Mouse (Mus musculus) forebrain, embryonic 14.5 days (tissue): ENCODE data around the gene Cacna2d2. TPM values are rescaled to one million over a fixed set of nuclear protein-coding genes. Genes with fewer than 3 reads are reported as not detected.

ENCODE experiments used
- ATAC-seq: fragments of 200-750 bp; cut with Nextera tagmentation; 2 replicates; pipeline ENCODE4 v1.8.0; 2017; ENCODE audit warnings: mild to moderate bottlenecking, moderate library complexity
- DNase-seq: peaks from one replicate; pipeline ENCODE4 v3.0.0-alpha.2; 2015; ENCODE audit warnings: low spot score
- H3K27ac ChIP-seq: fragments of 300-500 bp; sonication (generic); 2 replicates; pipeline ENCODE4 v1.5.1; 2014; ENCODE audit warnings: low read depth, mild to moderate bottlenecking, control low read depth, low read length, moderate library complexity
- H3K27me3 ChIP-seq: fragments of 300-500 bp; sonication (generic); replicated peaks from 2 replicates; pipeline ENCODE4 v1.6.1; 2014; ENCODE audit warnings: low read length, control low read depth, mixed read lengths; ENCODE audit not compliant: control insufficient read depth, insufficient read depth
- H3K36me3 ChIP-seq: fragments of 300-500 bp; sonication (generic); 2 replicates; pipeline ENCODE4 v1.6.1; 2014; ENCODE audit warnings: low read length, control low read depth; ENCODE audit not compliant: control insufficient read depth, insufficient read depth
- H3K4me1 ChIP-seq: fragments of 300-500 bp; sonication (generic); 2 replicates; pipeline ENCODE4 v1.6.1; 2014; ENCODE audit warnings: antibody characterized with exemption, low read length, control low read depth; ENCODE audit not compliant: control insufficient read depth, insufficient read depth
- H3K4me2 ChIP-seq: fragments of 300-500 bp; sonication (generic); 2 replicates; pipeline ENCODE4 v1.6.1; 2014; ENCODE audit warnings: mild to moderate bottlenecking, control low read depth, low read length
- H3K4me3 ChIP-seq: fragments of 300-500 bp; sonication (generic); 2 replicates; pipeline ENCODE4 v1.5.1; 2014; ENCODE audit warnings: low read depth, low read length, control low read depth
- H3K9ac ChIP-seq: fragments of 300-500 bp; sonication (generic); 2 replicates; pipeline ENCODE4 v1.6.1; 2014; ENCODE audit warnings: mild to moderate bottlenecking, low read length, control low read depth, moderate library complexity
- H3K9me3 ChIP-seq: fragments of 300-500 bp; sonication (generic); replicated peaks from 2 replicates; pipeline ENCODE4 v1.6.1; 2016; ENCODE audit warnings: low read length, control low read depth, mixed read lengths; ENCODE audit not compliant: control insufficient read depth
- WGBS: fragments of 180-500 bp; shearing (Covaris S2); extraction: QIAGEN DNeasy Blood & Tissue Kit; methylation state at CpG from one replicate; pipeline ENCODE4 v1.1.7; 2014; 5-methylcytosine and 5-hydroxymethylcytosine counted together
- polyA plus RNA-seq: library from polyadenylated mRNA; unstranded; fragments of >200 nt; fragmentation: Nextera tagmentation; extraction: Ambion mirVana; gene quantifications from 2 replicates; pipeline ENCODE4 v1.2.1, GENCODE M21; 2014

The Cacna2d2 gene
- polyA plus RNA-seq, 1 experiment from 2014 or later: 4.2 TPM

GRCm38 (mm10) chr9:107456667-107457066 lies 57.3 kb downstream of the Cacna2d2 start:
- DNase-seq (peak; percentile 82), ATAC-seq (peak; percentile 89)
- Histone ChIP-seq H3K27me3 (peaks cover 4% of the 10 kb centered on the region; the same call in 1 of the 2 replicates), H3K9me3 (no peaks in the 10 kb centered on the region), H3K4me2 (no peak overlapping the region), H3K4me1 (peaks cover 3% of the 10 kb centered on the region; the same call in 1 of the 2 replicates), H3K9ac (no peak overlapping the region), H3K36me3 (no peaks in the 10 kb centered on the region), H3K27ac (no peak overlapping the region), H3K4me3 (no peak overlapping the region)
- WGBS: 49% methylated on average over 15 of the region's 15 CpGs

GRCm38 (mm10) chr9:107462907-107463306 lies 63.5 kb downstream of the Cacna2d2 start:
- 83% methylated on average over 5 of the region's 5 CpGs for WGBS
- no peaks in the 10 kb centered on the region; the same call in 1 of the 2 replicates for H3K4me1 ChIP-seq
- H3K27ac ChIP-seq: no peak overlapping the region

GRCm38 (mm10) chr9:107463509-107463908 lies 64.1 kb downstream of the Cacna2d2 start:
- H3K27me3 ChIP-seq: peaks cover 11% of the 10 kb centered on the region
- WGBS: 9% methylated on average over 7 of the region's 7 CpGs
- H3K4me2 ChIP-seq: no peak overlapping the region
- H3K9me3 ChIP-seq: no peaks in the 10 kb centered on the region
- H3K4me1 ChIP-seq: no peaks in the 10 kb centered on the region; the same call in 1 of the 2 replicates
- DNase-seq: peak; percentile 88
- no peak overlapping the region for H3K9ac ChIP-seq
- H3K27ac ChIP-seq: peak overlapping the region; percentile 10; the same call in 1 of the 2 replicates
- no peaks in the 10 kb centered on the region for H3K36me3 ChIP-seq
- peak; percentile 86; the same call in 1 of the 2 replicates for ATAC-seq
- H3K4me3 ChIP-seq: no peak overlapping the region

More at GRCm38 (mm10) chr9:107462907-107463306, 63.5 kb downstream of the Cacna2d2 start:
- DNase-seq: no peak
- no peak overlapping the region for H3K4me2 ChIP-seq
- peaks cover 11% of the 10 kb centered on the region for H3K27me3 ChIP-seq
- no peaks in the 10 kb centered on the region for H3K9me3 ChIP-seq
- no peak overlapping the region for H3K9ac ChIP-seq
- no peak for ATAC-seq
- H3K36me3 ChIP-seq: no peaks in the 10 kb centered on the region
- H3K4me3 ChIP-seq: no peak overlapping the region

GRCm38 (mm10) chr9:107464130-107464529 lies 64.7 kb downstream of the Cacna2d2 start:
- Histone ChIP-seq H3K27ac (peak overlapping the region; percentile 10), H3K27me3 (peaks cover 14% of the 10 kb centered on the region), H3K4me3 (no peak overlapping the region), H3K9me3 (no peaks in the 10 kb centered on the region), H3K4me1 (no peaks in the 10 kb centered on the region; the same call in 1 of the 2 replicates), H3K36me3 (no peaks in the 10 kb centered on the region), H3K9ac (no peak overlapping the region), H3K4me2 (no peak overlapping the region)
- WGBS: 31% methylated on average over 9 of the region's 9 CpGs
- DNase-seq: peak; percentile 59
- 0 out of 2 replicates have a peak, but pooled peaks have one; percentile 48 for ATAC-seq

GRCm38 (mm10) chr9:107465657-107466056 lies 66.2 kb downstream of the Cacna2d2 start:
- DNase-seq: no peak
- Histone ChIP-seq H3K27me3 (peaks cover 14% of the 10 kb centered on the region), H3K36me3 (no peaks in the 10 kb centered on the region), H3K4me3 (no peak overlapping the region), H3K9me3 (no peaks in the 10 kb centered on the region), H3K27ac (no peak overlapping the region), H3K9ac (no peak overlapping the region), H3K4me2 (no peak overlapping the region), H3K4me1 (peaks cover 14% of the 10 kb centered on the region)
- ATAC-seq: no peak
- 25% methylated on average over 6 of the region's 6 CpGs for WGBS

GRCm38 (mm10) chr9:107469213-107469795 lies 69.9 kb downstream of the Cacna2d2 start:
- peaks cover 16% of the 10 kb centered on the region for H3K4me1 ChIP-seq
- H3K27me3 ChIP-seq: peaks cover 17% of the 10 kb centered on the region
- H3K36me3 ChIP-seq: no peaks in the 10 kb centered on the region
- no peak overlapping the region for H3K4me2 ChIP-seq
- H3K4me3 ChIP-seq: no peak overlapping the region
- ATAC-seq (no peak), DNase-seq (no peak)
- 31% methylated on average over 13 of the region's 13 CpGs for WGBS
- H3K9me3 ChIP-seq: no peaks in the 10 kb centered on the region
- H3K9ac ChIP-seq: no peak overlapping the region
- no peak overlapping the region for H3K27ac ChIP-seq

GRCm38 (mm10) chr9:107470427-107470826 lies 71.0 kb downstream of the Cacna2d2 start:
- Histone ChIP-seq H3K27me3 (peaks cover 17% of the 10 kb centered on the region), H3K27ac (no peak overlapping the region), H3K9ac (no peak overlapping the region), H3K9me3 (no peaks in the 10 kb centered on the region), H3K4me2 (no peak overlapping the region), H3K4me1 (peaks cover 16% of the 10 kb centered on the region), H3K4me3 (no peak overlapping the region), H3K36me3 (no peaks in the 10 kb centered on the region)
- ATAC-seq: peak; percentile 84
- peak; percentile 80 for DNase-seq
- 9% methylated on average over 15 of the region's 15 CpGs for WGBS

- 87% methylated on average over 1 of the region's 1 CpGs for WGBS
- Histone ChIP-seq H3K36me3 (no peaks in the 10 kb centered on the region), H3K4me1 (peaks cover 19% of the 10 kb centered on the region), H3K4me2 (no peak overlapping the region), H3K9ac (no peak overlapping the region), H3K27ac (no peak overlapping the region), H3K27me3 (peaks cover 8% of the 10 kb centered on the region; the same call in 1 of the 2 replicates), H3K4me3 (no peak overlapping the region), H3K9me3 (no peaks in the 10 kb centered on the region)
- no peak for DNase-seq
- ATAC-seq: no peak
Measured at GRCm38 (mm10) chr9:107474016-107474415, 74.6 kb downstream of the Cacna2d2 start.

- Histone ChIP-seq H3K4me1 (peaks cover 24% of the 10 kb centered on the region), H3K9ac (no peak overlapping the region; the same call in 1 of the 2 replicates), H3K27ac (peak overlapping the region; percentile 73), H3K4me2 (peak overlapping the region; percentile 29; the same call in 1 of the 2 replicates), H3K4me3 (no peak overlapping the region), H3K9me3 (no peaks in the 10 kb centered on the region), H3K36me3 (no peaks in the 10 kb centered on the region), H3K27me3 (no peaks in the 10 kb centered on the region)
- DNase-seq: peak; percentile 20
- ATAC-seq: 0 out of 2 replicates have a peak, but pooled peaks have one; percentile 22
- 30% methylated on average over 5 of the region's 5 CpGs for WGBS
Measured at GRCm38 (mm10) chr9:107478979-107479378, 79.6 kb downstream of the Cacna2d2 start.
